Mouse (Mus musculus) kidney, adult 2 months (tissue): ENCODE data around the gene Bicra.

Experiments
- CTCF ChIP-seq: fragments of 200-500 bp; conservative IDR thresholded peaks from 2 replicates; pipeline ENCODE4 v1.5.1; 2011; ENCODE audit warnings: low read depth, mild to moderate bottlenecking, control low read depth, low read length, moderate library complexity, mixed read lengths; ENCODE audit not compliant: insufficient read depth, insufficient read length
- POLR2A ChIP-seq: fragments of 200-500 bp; IDR thresholded peaks from one replicate; pipeline ENCODE4 v1.6.1; 2011; ENCODE audit warnings: low read depth, low read length, control low read depth

- TF ChIP-seq POLR2A: no peak
- no peak for TF ChIP-seq CTCF
Observed at GRCm38 (mm10) chr7:15972247-15972646, 75.5 kb downstream of the Bicra start.
